In the genomic region with DNA sequence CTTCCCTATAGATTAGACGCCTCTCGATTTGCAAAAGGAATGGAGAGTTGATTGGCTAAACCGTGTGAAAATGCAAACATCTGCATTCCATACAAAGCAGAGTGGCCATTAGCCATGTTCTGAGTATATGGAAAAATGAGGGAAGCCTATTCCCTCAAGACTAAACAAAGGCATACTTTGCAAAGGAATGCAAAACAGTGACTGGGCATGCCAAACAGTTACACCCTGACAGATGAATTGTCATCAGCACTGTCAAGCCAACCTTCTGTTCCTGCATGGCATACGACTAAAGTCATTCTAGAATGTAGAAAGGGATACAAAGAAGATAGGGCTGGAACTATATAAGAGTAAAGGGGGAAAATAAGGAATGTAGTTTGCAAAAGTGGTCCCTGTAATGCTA, we compare ENCODE assay signal across 17 mouse cellular contexts.
DNase-seq lines count a peak whose midpoint lies in the region; ATAC-seq lines count a peak whose summit lies in the region.
"Had no signal": no experiment of that assay in that cellular context is flagged by ENCODE, and none has a peak within 500 bp of the region (broad histone marks: within the 10 kb centered on the region; RNA-seq: fewer than 3 reads in every experiment).

No protein-coding gene starts in this region.

- H3K9me3 ChIP-seq in heart, embryonic 13.5 days: peaks cover 6% of the 10 kb centered on the region
- no peaks in the 10 kb centered on the region for H3K9me3 ChIP-seq in lung, embryonic 15.5 days
- no peaks in the 10 kb centered on the region for H3K9me3 ChIP-seq in stomach, embryonic 16.5 days (replicated peaks; ENCODE audit: control insufficient read depth, low read length)
- H3K9me3 ChIP-seq: embryonic facial prominence, embryonic 13.5 days; hindbrain, embryonic 15.5 days; limb, embryonic 13.5 days; midbrain, embryonic 12.5 days had no signal

- intact Hi-C loops in heart, postnatal 10 days (cut with DNase I): no loop called here

- H3K4me2 ChIP-seq in heart, embryonic 13.5 days: no peak overlapping the region
- peak overlapping the region; percentile 0; the same call in 1 of the 2 replicates for H3K4me2 ChIP-seq in lung, embryonic 15.5 days
- peak overlapping the region; percentile 24; the same call in 1 of the 2 replicates for H3K4me2 ChIP-seq in stomach, embryonic 16.5 days (ENCODE audit: low read depth, low read length)
- H3K4me2 ChIP-seq: embryonic facial prominence, embryonic 13.5 days; hindbrain, embryonic 15.5 days; limb, embryonic 13.5 days; midbrain, embryonic 12.5 days had no signal

- no peak overlapping the region for H3K4me3 ChIP-seq in heart, embryonic 13.5 days
- no peak overlapping the region for H3K4me3 ChIP-seq in lung, embryonic 15.5 days
- no peak overlapping the region for H3K4me3 ChIP-seq in stomach, embryonic 16.5 days (replicated peaks; ENCODE audit: low read length)
- H3K4me3 ChIP-seq: embryonic facial prominence, embryonic 13.5 days; hindbrain, embryonic 15.5 days; limb, embryonic 13.5 days; midbrain, embryonic 12.5 days had no signal

- whole genome bisulfite sequencing in heart, embryonic 13.5 days: 42% methylated on average over 4 of the region's 4 CpGs
- 25% methylated on average over 4 of the region's 4 CpGs for WGBS in lung, embryonic 15.5 days
- 25% methylated on average over 4 of the region's 4 CpGs for WGBS in stomach, embryonic 16.5 days

- H3K27ac ChIP-seq in heart, embryonic 13.5 days (replicated peaks): peak overlapping the region; percentile 75
- H3K27ac ChIP-seq in lung, embryonic 15.5 days: peak overlapping the region; percentile 52
- H3K27ac ChIP-seq in stomach, embryonic 16.5 days (ENCODE audit: low read length): peak overlapping the region; percentile 67
- H3K27ac ChIP-seq: hindbrain, embryonic 15.5 days; limb, embryonic 13.5 days; midbrain, embryonic 12.5 days had no signal

- no peak overlapping the region for H3K9ac ChIP-seq in heart, embryonic 13.5 days
- H3K9ac ChIP-seq in lung, embryonic 15.5 days: no peak overlapping the region
- H3K9ac ChIP-seq in stomach, embryonic 16.5 days (ENCODE audit: low read length): no peak overlapping the region
- H3K9ac ChIP-seq: embryonic facial prominence, embryonic 13.5 days; hindbrain, embryonic 15.5 days; limb, embryonic 13.5 days; midbrain, embryonic 12.5 days had no signal

- no peaks in the 10 kb centered on the region for H3K27me3 ChIP-seq in heart, embryonic 13.5 days (replicated peaks)
- no peaks in the 10 kb centered on the region for H3K27me3 ChIP-seq in lung, embryonic 15.5 days
- H3K27me3 ChIP-seq in stomach, embryonic 16.5 days (ENCODE audit: control insufficient read depth, insufficient read depth, low read length): no peaks in the 10 kb centered on the region
- H3K27me3 ChIP-seq: CH12.LX; embryonic facial prominence, embryonic 13.5 days; hindbrain, embryonic 15.5 days; limb, embryonic 13.5 days; midbrain, embryonic 12.5 days had no signal

- H3K36me3 ChIP-seq in heart, embryonic 13.5 days: 0 out of 2 replicates have a peak, but pooled peaks cover 3% of the 10 kb centered on the region
- H3K36me3 ChIP-seq in lung, embryonic 15.5 days: no peaks in the 10 kb centered on the region
- H3K36me3 ChIP-seq in stomach, embryonic 16.5 days (ENCODE audit: control insufficient read depth, insufficient read depth, low read length): no peaks in the 10 kb centered on the region
- H3K36me3 ChIP-seq: hindbrain, embryonic 15.5 days; midbrain, embryonic 12.5 days had no signal

- ATAC-seq in cerebellum, adult (ENCODE audit: insufficient number of reproducible peaks, low FRiP score, low TSS enrichment): peak; percentile 47; the same call in 1 of the 2 replicates
- ATAC-seq in heart, embryonic 13.5 days (ENCODE audit: extremely low read depth, insufficient number of reproducible peaks, low FRiP score, low TSS enrichment): no peak
- peak; percentile 75; the same call in 1 of the 2 replicates for ATAC-seq in lung, embryonic 15.5 days (ENCODE audit: borderline replicate concordance, extremely low read depth, low FRiP score, low TSS enrichment)
- ATAC-seq in stomach, embryonic 16.5 days (ENCODE audit: insufficient read depth, low FRiP score): peak; percentile 37; the same call in 1 of the 2 replicates
- ATAC-seq: activated CD4-positive, CD25-positive, alpha-beta regulatory T cell, adult 4 months had no signal

- no peak for DNase-seq in cerebellum, adult 11 months
- DNase-seq in heart, postnatal 10 days: no peak
- no peak for DNase-seq in lung, postnatal 14 days
- DNase-seq in frontal cortex, postnatal 36 days (ENCODE audit: low spot score in 2 of 2): no peak
- DNase-seq: kidney, adult 2 months; kidney, postnatal 36 days; right cerebral cortex, postnatal 25 days had no signal

- H3K4me1 ChIP-seq in heart, embryonic 13.5 days: peaks cover 35% of the 10 kb centered on the region
- peaks cover 29% of the 10 kb centered on the region for H3K4me1 ChIP-seq in lung, embryonic 15.5 days
- H3K4me1 ChIP-seq in stomach, embryonic 16.5 days (ENCODE audit: control insufficient read depth, insufficient read depth, low read length): peaks cover 23% of the 10 kb centered on the region
- H3K4me1 ChIP-seq: hindbrain, embryonic 15.5 days; midbrain, embryonic 12.5 days had no signal
